Mouse (Mus musculus): ENCODE results near the gene Hace1.

DNA sequence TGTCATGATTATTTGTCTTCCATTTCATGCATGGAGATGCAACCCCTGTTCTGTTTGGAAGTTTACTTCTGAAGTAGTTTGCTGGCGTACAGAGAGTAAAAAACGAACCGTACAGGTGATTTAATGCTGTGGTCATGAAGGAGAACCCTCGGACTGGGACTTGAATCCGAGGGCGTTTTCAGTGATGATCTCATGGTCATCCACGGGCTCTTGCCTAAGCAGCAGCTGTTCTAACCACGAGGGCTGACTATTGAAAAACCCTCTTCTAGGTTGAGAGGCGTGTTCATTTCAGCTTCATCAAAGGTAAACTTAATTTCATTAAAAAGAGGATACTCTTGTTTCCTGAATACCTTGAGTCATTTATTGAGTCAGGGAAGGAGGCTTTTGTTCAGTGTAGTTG, 84.4 kb downstream of the Hace1 start:
- no peak for TF ChIP-seq POLR2A (IDR thresholded peaks at IDR 0.05; ENCODE audit: insufficient read length, low read depth)
- TF ChIP-seq USF1 (IDR thresholded peaks at IDR 0.05; ENCODE audit: low read depth): no peak

Data from myocyte (in vitro differentiated cells).